Mouse (Mus musculus) cerebellum, adult 2 months (tissue): ENCODE results near the gene Tmem135.

ENCODE experiments used
- CTCF ChIP-seq: fragments of 200-500 bp; IDR thresholded peaks from 2 replicates; pipeline ENCODE4 v1.5.1; 2011; ENCODE audit warnings: low read depth, mild to moderate bottlenecking, control low read depth, low read length, moderate library complexity, borderline replicate concordance; ENCODE audit not compliant: insufficient read depth
- POLR2A ChIP-seq: fragments of 200-500 bp; IDR thresholded peaks from 2 replicates; pipeline ENCODE4 v1.6.1; 2011; ENCODE audit warnings: low read length, control low read depth, borderline replicate concordance; ENCODE audit not compliant: insufficient read depth

DNA sequence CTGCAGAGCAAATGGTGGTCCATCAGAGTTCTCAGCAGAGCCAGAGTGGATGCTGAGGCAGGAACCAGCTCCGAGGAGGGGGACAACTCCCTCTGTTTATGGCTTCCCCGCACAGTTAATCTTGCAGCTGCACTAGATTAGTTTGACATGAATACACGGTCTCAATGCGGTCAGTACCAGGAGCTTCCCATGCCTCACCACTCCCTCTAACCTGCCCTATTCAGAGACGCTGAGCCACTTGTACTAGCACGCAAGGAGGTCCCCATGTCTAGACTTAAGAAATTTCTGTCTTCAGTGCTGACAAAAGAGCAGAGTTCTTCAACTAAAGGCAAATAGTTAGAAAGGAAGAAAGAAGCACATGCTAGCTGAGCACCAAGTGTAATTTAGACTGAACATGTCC, 193.5 kb downstream of the Tmem135 start:
- TF ChIP-seq CTCF (no peak), POLR2A (no peak)
